Mouse (Mus musculus): ENCODE results near the gene Trpc6. TPM values are rescaled to one million over a fixed set of nuclear protein-coding genes. Genes with fewer than 3 reads are reported as not detected.

Gene Trpc6
- 1.9 and 2.1 TPM in 2 replicates for polyA plus RNA-seq (2014; fragmentation: Nextera tagmentation; extraction: Ambion mirVana)

DNA sequence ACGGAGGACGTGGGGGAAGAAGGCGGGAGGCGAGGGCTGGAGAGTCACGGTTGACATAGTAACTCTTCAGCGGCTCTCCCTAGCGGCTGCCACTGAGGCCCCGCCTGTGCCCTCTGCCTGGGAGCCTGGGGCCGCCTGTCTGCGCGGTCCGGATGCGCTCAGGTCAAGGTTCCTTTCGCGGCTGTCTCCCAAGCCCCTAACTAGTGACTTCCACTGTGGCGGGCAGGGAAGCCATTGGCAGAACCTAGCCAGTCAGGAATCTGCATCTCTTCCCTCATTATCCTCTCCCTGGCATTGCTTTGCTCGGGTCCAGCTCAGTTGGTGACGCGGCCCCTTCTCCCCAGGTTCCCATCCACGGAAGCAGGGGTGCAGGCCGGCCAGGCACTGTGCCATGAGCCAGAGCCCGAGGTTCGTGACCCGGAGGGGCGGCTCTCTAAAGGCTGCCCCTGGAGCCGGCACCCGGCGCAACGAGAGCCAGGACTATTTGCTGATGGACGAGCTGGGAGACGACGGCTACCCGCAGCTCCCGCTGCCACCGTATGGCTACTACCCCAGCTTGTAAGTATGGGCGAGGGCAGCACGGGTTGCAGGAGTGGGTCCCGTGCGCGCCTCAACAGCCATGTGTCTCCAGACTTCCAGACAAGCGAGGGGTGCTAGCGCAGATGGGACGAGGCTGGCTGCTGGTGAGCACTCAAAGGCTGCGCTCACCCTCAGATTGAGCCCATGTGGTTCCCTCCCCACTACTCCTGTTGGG is at the start of gene Trpc6:
Gene Trpc6 (plus strand): TSS at position 102 of the 754 bp plus-strand sequence.
- peak; percentile 93 for ATAC-seq (ENCODE audit: insufficient read depth, low FRiP score, low TSS enrichment)
- peak within 1 kb of the TSS; percentile 61 for H3K9ac ChIP-seq (ENCODE audit: low read length)
- H3K27me3 ChIP-seq (ENCODE audit: control insufficient read depth, insufficient read depth, low read length), result no peaks in the 10 kb centered on the region
- H3K27ac ChIP-seq (ENCODE audit: low read depth, low read length), result no peak within 1 kb of the TSS
- under 1% methylated on average over 44 of the region's 44 CpGs for WGBS
- peak; percentile 73 for DNase-seq (ENCODE audit: low spot score)
- peak within 1 kb of the TSS; percentile 69 for H3K4me2 ChIP-seq (ENCODE audit: low read depth)
- no peaks in the 10 kb centered on the region for H3K9me3 ChIP-seq (ENCODE audit: control insufficient read depth, low read length)
- no peaks in the 10 kb centered on the region for H3K4me1 ChIP-seq (ENCODE audit: control insufficient read depth, insufficient read depth, low read length)
- no peaks in the 10 kb centered on the region for H3K36me3 ChIP-seq (ENCODE audit: control insufficient read depth, insufficient read depth, low read length)
- peak within 1 kb of the TSS; percentile 47 for H3K4me3 ChIP-seq (ENCODE audit: low read depth, low read length)

DNA sequence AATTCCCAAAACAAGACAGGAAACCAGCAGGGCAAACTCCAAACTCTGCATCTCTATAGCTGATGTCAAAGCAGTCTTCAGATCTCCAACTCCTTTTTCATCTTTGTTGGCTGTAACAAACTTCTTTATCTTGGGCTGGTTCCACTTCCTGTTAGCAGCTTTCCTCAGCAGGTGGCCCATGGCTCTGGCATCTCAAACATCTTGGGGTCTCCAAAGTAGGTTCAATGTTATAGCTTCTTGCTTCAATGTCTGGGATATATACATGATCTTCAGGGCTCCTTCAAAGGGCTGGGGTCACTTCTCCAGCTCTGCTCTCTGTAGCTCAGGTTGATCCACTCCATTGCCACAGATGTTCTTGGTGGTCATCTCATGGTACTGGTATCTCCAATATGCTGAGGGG is 23.0 kb upstream of the Trpc6 start:
- Histone ChIP-seq H3K27me3 (ENCODE audit: control insufficient read depth, insufficient read depth, low read length) (no peaks in the 10 kb centered on the region), H3K4me1 (ENCODE audit: control insufficient read depth, insufficient read depth, low read length) (no peaks in the 10 kb centered on the region), H3K4me2 (ENCODE audit: low read depth) (no peak overlapping the region), H3K27ac (ENCODE audit: low read depth, low read length) (no peak overlapping the region), H3K9ac (ENCODE audit: low read length) (no peak overlapping the region), H3K9me3 (ENCODE audit: control insufficient read depth, low read length) (no peaks in the 10 kb centered on the region), H3K4me3 (ENCODE audit: low read depth, low read length) (no peak overlapping the region), H3K36me3 (ENCODE audit: control insufficient read depth, insufficient read depth, low read length) (no peaks in the 10 kb centered on the region)
- DNase-seq (ENCODE audit: low spot score) (no peak), ATAC-seq (ENCODE audit: insufficient read depth, low FRiP score, low TSS enrichment) (no peak)

DNA sequence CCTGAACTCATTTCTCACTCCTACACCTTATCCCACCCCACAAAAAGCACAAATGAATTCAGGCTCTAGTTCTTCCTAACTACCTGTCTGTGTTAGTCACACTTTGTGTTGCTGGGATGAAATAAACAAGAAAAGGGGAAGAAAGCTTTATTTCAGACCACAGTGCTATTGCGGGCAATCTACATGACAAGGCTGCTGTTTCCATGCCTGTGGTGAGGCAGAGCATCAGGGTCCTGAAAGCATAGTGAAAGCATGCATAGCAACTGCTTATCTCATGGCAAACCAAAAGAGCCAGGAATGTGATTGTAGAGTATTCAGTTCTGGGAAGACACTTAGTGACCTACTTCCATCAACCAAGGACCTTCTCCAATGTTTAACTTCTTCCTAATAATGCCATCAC is 10.3 kb upstream of the Trpc6 start:
- DNase-seq (ENCODE audit: low spot score) (no peak), ATAC-seq (ENCODE audit: insufficient read depth, low FRiP score, low TSS enrichment) (no peak)
- Histone ChIP-seq H3K9me3 (ENCODE audit: control insufficient read depth, low read length) (no peaks in the 10 kb centered on the region), H3K36me3 (ENCODE audit: control insufficient read depth, insufficient read depth, low read length) (no peaks in the 10 kb centered on the region), H3K27me3 (ENCODE audit: control insufficient read depth, insufficient read depth, low read length) (no peaks in the 10 kb centered on the region), H3K27ac (ENCODE audit: low read depth, low read length) (no peak overlapping the region), H3K4me3 (ENCODE audit: low read depth, low read length) (no peak overlapping the region), H3K4me1 (ENCODE audit: control insufficient read depth, insufficient read depth, low read length) (no peaks in the 10 kb centered on the region), H3K9ac (ENCODE audit: low read length) (no peak overlapping the region), H3K4me2 (ENCODE audit: low read depth) (no peak overlapping the region)
- WGBS, result 94% methylated on average over 1 of the region's 1 CpGs

DNA sequence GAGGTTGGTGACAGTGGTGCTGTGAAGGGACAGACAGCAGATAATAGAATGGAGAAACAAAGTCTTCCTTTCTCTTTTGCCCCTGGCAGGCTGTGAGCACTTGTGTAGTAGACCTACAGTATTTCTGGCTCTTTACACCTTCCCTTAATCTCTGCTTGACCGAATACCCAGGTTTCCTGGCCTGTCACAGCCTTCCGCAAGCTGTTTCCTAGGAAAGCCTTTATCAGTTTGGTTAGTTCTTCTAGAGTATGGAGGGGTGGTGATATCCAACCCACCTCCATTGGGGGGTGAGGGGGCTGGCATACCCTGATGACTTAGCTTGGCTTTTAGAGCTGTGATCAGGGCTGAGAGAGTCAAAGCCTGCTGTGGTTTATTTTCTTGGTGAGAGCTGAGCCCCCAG is 1.3 kb downstream of the Trpc6 start:
- no peaks in the 10 kb centered on the region for H3K9me3 ChIP-seq (ENCODE audit: control insufficient read depth, low read length)
- no peaks in the 10 kb centered on the region for H3K4me1 ChIP-seq (ENCODE audit: control insufficient read depth, insufficient read depth, low read length)
- no peaks in the 10 kb centered on the region for H3K36me3 ChIP-seq (ENCODE audit: control insufficient read depth, insufficient read depth, low read length)
- H3K27ac ChIP-seq (ENCODE audit: low read depth, low read length), result no peak overlapping the region
- H3K4me3 ChIP-seq (ENCODE audit: low read depth, low read length), result no peak overlapping the region
- H3K4me2 ChIP-seq (ENCODE audit: low read depth), result no peak overlapping the region
- ATAC-seq (ENCODE audit: insufficient read depth, low FRiP score, low TSS enrichment), result no peak
- 80% methylated on average over 2 of the region's 2 CpGs for WGBS
- no peak overlapping the region for H3K9ac ChIP-seq (ENCODE audit: low read length)
- no peak for DNase-seq (ENCODE audit: low spot score)
- H3K27me3 ChIP-seq (ENCODE audit: control insufficient read depth, insufficient read depth, low read length), result no peaks in the 10 kb centered on the region

DNA sequence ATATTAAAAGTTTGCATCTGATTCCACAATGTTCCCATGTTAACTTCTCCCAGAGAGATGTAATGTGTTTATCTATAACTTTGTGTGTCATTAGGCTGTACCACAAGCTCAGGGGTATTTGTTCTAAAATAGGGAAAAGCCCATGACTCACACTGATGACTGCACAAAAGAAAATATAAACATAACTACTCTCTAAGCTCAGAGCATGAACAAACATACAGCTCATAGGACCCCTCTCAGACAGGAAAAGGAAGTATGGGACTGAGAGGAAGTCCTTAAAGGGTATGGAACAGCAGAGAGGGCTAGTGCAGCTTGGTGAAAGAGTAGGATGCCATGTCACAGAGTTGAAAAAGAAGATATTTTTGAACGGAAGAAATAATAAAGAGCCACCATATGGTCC is 14.6 kb downstream of the Trpc6 start:
- 60% methylated on average over 1 of the region's 1 CpGs for WGBS

DNA sequence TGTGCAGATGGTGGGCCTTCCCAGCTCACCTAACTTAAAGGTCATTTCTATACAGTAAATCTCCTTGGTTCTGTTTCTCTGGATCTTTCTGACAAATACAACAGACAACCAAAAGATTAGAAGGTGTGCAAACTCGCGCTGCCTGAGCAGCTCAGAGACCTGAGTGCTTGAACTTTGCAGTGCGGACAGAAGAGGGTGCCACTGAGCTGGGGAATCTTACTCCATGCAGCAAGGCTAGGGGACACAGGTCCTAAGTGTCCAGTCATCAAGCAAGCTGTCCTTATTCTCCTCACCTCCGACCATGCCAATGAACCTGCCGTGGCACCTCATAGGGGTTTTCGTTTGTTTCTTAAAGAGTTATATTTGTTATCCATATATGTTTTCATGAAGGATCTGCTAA is 48.7 kb downstream of the Trpc6 start:
- Histone ChIP-seq H3K27me3 (ENCODE audit: control insufficient read depth, insufficient read depth, low read length) (no peaks in the 10 kb centered on the region), H3K9ac (ENCODE audit: low read length) (no peak overlapping the region), H3K4me3 (ENCODE audit: low read depth, low read length) (no peak overlapping the region), H3K9me3 (ENCODE audit: control insufficient read depth, low read length) (no peaks in the 10 kb centered on the region), H3K36me3 (ENCODE audit: control insufficient read depth, insufficient read depth, low read length) (no peaks in the 10 kb centered on the region), H3K4me1 (ENCODE audit: control insufficient read depth, insufficient read depth, low read length) (no peaks in the 10 kb centered on the region), H3K4me2 (ENCODE audit: low read depth) (no peak overlapping the region), H3K27ac (ENCODE audit: low read depth, low read length) (no peak overlapping the region)
- WGBS, result 48% methylated on average over 6 of the region's 6 CpGs
- DNase-seq (ENCODE audit: low spot score) (peak; percentile 26), ATAC-seq (ENCODE audit: insufficient read depth, low FRiP score, low TSS enrichment) (no peak)

More for the DNA sequence above, 14.6 kb downstream of the Trpc6 start:
- Histone ChIP-seq H3K27me3 (ENCODE audit: control insufficient read depth, insufficient read depth, low read length) (no peaks in the 10 kb centered on the region), H3K4me3 (ENCODE audit: low read depth, low read length) (no peak overlapping the region), H3K4me1 (ENCODE audit: control insufficient read depth, insufficient read depth, low read length) (no peaks in the 10 kb centered on the region), H3K9ac (ENCODE audit: low read length) (no peak overlapping the region), H3K27ac (ENCODE audit: low read depth, low read length) (no peak overlapping the region), H3K9me3 (ENCODE audit: control insufficient read depth, low read length) (no peaks in the 10 kb centered on the region), H3K36me3 (ENCODE audit: control insufficient read depth, insufficient read depth, low read length) (no peaks in the 10 kb centered on the region), H3K4me2 (ENCODE audit: low read depth) (no peak overlapping the region)
- no peak for DNase-seq (ENCODE audit: low spot score)
- ATAC-seq (ENCODE audit: insufficient read depth, low FRiP score, low TSS enrichment), result no peak

DNA sequence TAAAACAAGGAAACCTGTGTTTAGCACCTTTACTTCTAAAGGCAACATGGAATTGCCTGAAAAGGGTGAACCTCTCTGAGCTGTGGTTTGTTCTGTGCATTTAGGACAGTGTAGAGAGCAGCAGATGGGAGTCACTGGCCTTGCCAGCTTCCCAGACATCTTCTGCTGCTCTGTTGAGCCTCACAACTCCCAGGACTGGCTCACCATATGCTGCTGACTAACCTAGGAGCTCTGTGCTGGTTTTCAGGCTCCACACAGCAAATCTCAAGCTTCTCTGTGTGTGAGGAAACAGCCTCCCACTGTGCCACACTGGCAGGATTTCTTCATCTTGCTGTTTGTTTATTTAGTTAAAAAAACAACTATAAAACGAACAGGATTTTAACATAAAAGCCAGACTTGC is 53.1 kb downstream of the Trpc6 start:
- WGBS, result 24% methylated on average over 1 of the region's 1 CpGs
- no peak for DNase-seq (ENCODE audit: low spot score)
- Histone ChIP-seq H3K4me3 (ENCODE audit: low read depth, low read length) (no peak overlapping the region), H3K4me2 (ENCODE audit: low read depth) (no peak overlapping the region), H3K4me1 (ENCODE audit: control insufficient read depth, insufficient read depth, low read length) (no peaks in the 10 kb centered on the region), H3K27ac (ENCODE audit: low read depth, low read length) (no peak overlapping the region), H3K27me3 (ENCODE audit: control insufficient read depth, insufficient read depth, low read length) (no peaks in the 10 kb centered on the region), H3K9ac (ENCODE audit: low read length) (no peak overlapping the region), H3K36me3 (ENCODE audit: control insufficient read depth, insufficient read depth, low read length) (no peaks in the 10 kb centered on the region), H3K9me3 (ENCODE audit: control insufficient read depth, low read length) (no peaks in the 10 kb centered on the region)
- ATAC-seq (ENCODE audit: insufficient read depth, low FRiP score, low TSS enrichment), result no peak

DNA sequence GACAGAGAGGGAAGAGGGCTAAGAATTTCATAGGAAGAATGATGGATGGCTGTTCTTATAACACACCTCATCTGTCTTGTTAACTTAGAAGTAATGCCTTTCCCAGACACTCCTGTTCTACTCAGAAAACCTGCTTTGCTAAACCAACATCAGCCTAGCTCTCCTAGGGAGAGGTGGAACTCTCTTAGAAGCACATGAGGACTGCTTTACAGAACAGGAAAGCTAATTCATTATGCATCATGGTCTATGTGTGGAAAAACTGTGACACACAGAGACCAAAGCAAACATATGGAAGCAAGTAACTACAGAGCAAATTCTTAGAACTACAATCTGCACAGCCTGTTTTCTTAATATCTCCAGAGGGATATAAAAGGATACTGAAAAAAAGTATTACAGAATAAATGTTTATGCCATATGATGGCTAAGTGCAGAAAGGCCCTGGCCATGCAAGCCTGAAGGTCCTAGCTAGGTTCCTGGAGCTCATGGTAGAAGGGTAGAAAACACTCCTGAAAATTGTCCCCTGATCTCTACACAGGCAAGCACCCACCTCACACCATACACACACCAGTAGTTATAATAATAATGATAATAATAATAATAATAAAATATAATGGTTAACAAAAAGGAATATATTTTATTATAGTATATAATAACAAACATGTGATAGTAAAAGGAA is 63.0 kb downstream of the Trpc6 start:
- no peak for DNase-seq (ENCODE audit: low spot score)
- Histone ChIP-seq H3K27ac (ENCODE audit: low read depth, low read length) (no peak overlapping the region), H3K9me3 (ENCODE audit: control insufficient read depth, low read length) (no peaks in the 10 kb centered on the region), H3K36me3 (ENCODE audit: control insufficient read depth, insufficient read depth, low read length) (no peaks in the 10 kb centered on the region), H3K4me2 (ENCODE audit: low read depth) (no peak overlapping the region), H3K9ac (ENCODE audit: low read length) (no peak overlapping the region), H3K4me1 (ENCODE audit: control insufficient read depth, insufficient read depth, low read length) (no peaks in the 10 kb centered on the region), H3K27me3 (ENCODE audit: control insufficient read depth, insufficient read depth, low read length) (no peaks in the 10 kb centered on the region), H3K4me3 (ENCODE audit: low read depth, low read length) (no peak overlapping the region)
- ATAC-seq (ENCODE audit: insufficient read depth, low FRiP score, low TSS enrichment), result no peak

DNA sequence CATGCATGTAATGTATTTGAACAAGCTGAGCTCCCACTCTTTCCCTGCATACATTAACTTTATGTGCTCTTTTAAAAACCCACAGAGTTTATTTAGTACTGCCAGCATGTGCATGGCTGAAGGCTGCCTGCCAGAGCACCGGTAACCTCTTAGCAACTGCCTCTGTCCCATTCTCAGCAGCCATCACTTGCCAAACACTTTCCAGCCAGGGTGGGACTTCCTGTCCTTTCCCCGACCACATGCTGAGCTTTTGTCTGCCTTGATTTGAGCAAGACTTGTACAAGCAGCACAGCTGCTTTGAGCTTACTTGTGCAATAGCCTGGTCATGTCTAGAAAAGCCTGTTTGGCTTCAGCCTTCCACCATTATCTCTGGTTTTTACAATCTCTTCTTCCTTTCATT is 90.4 kb downstream of the Trpc6 start:
- DNase-seq (ENCODE audit: low spot score) (peak; percentile 24), ATAC-seq (ENCODE audit: insufficient read depth, low FRiP score, low TSS enrichment) (0 out of 2 replicates have a peak, but pooled peaks have one; percentile 23)
- no peak overlapping the region for H3K9ac ChIP-seq (ENCODE audit: low read length)
- no peaks in the 10 kb centered on the region for H3K4me1 ChIP-seq (ENCODE audit: control insufficient read depth, insufficient read depth, low read length)
- H3K4me3 ChIP-seq (ENCODE audit: low read depth, low read length), result no peak overlapping the region
- H3K27me3 ChIP-seq (ENCODE audit: control insufficient read depth, insufficient read depth, low read length), result no peaks in the 10 kb centered on the region
- H3K27ac ChIP-seq (ENCODE audit: low read depth, low read length), result no peak overlapping the region
- no peak overlapping the region for H3K4me2 ChIP-seq (ENCODE audit: low read depth)
- H3K9me3 ChIP-seq (ENCODE audit: control insufficient read depth, low read length), result no peaks in the 10 kb centered on the region
- H3K36me3 ChIP-seq (ENCODE audit: control insufficient read depth, insufficient read depth, low read length), result no peaks in the 10 kb centered on the region
- 62% methylated on average over 2 of the region's 2 CpGs for WGBS

Data from neural tube, embryonic 11.5 days (tissue).